Mouse (Mus musculus): ENCODE results near the gene Rilpl1.

GRCm38 (mm10) chr5:124469486-124469885 lies 61.7 kb downstream of the Rilpl1 start:
- no peak for TF ChIP-seq CTCF (IDR thresholded peaks at IDR 0.05; ENCODE audit: borderline replicate concordance, extremely low read depth, insufficient read depth, insufficient read length)
- no peak for TF ChIP-seq POLR2A (IDR thresholded peaks at IDR 0.05; ENCODE audit: borderline replicate concordance, extremely low read depth, insufficient read depth, insufficient read length, poor library complexity, severe bottlenecking)
